Mouse (Mus musculus): ENCODE results near the gene Rps19.

Rps19 gene

DNA sequence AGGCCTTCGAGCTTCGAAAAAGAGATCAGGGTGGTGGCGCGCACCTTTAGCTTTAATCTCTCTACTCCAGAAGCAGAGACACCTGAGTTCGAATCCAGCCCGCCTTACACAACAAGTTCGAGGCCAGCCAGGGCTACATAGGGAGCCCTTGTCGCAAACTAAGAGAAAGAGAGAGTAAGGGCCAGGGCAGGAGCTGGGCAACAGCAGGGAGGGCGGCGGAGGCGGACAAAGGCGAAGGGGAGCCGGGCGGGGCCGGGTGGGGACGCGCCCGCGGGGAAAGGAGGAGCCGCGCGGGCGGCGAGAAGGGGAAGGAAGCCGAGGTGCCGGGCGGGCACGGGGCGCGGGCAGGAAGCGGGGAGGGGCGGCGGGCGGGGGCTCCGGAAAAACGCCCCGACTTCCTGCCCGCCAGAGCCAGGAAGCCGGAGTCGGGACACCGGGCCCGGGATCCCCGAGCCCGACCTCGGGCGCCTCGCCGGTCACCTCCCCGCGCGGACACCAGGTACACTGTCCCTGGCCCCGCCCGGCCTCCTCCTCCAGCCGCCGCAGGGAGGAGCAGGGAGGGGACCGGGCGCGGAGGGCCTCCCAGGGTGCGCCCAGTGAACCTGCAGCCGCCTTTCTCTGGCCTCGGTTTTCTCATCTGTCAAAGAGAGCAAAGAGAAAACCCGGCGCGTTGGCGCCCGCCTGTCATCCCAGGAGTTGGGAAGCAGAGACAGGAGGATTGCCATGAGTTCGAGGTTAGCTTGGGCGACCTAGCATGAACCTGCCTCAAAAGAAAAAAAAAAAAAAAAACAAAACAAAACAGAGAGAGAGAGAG is 18.7 kb downstream of the Rps19 start, which contains the start of gene Arhgef1:
Gene Arhgef1 (plus strand): TSS at position 283 of the 814 bp plus-strand sequence.
- peak; percentile 41 to 49 for DNase-seq (ENCODE audit: low spot score in 2 of 2)

DNA sequence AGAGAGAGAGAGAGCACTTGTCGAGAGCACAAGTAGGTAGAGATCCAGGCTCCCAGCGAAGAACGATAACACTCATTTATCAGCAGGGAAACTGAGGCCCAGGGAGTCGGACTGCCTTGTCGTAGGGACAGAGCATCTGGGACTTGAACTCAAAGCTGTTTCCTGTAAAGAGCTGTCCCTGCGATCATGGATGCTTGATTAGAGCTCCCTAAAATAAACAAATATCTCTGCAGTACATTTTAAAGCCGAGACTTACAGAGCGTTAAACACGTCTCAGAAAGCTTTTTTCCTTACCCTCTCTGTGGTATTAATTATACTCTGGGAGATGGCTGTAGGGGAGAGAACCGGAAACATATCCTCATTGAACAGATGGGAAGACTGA is 19.3 kb downstream of the Rps19 start:
- no peak for DNase-seq (ENCODE audit: low spot score in 2 of 2)

DNA sequence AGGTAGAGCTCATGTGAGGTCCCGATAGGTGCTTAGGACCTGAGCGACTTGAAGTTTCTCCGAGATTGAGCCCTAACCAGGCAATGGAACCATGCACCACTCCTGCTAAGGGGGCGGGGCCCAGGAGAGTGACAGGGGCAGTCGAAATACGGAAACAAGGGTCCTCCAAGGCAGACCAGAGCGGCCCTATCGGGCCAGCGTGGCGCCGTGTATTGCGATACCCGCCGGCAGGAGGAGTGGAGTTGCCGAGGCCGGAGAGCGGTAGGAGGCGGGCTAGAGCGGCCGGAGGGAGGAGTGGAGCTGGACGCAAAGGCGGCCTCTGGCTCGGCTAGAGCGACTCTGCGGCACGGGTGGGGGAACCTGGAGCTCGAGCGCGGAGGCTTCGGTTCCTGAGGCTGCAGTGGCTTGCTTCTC is 19.9 kb downstream of the Rps19 start:
- peak; percentile 98 for DNase-seq (ENCODE audit: low spot score in 2 of 2)

DNA sequence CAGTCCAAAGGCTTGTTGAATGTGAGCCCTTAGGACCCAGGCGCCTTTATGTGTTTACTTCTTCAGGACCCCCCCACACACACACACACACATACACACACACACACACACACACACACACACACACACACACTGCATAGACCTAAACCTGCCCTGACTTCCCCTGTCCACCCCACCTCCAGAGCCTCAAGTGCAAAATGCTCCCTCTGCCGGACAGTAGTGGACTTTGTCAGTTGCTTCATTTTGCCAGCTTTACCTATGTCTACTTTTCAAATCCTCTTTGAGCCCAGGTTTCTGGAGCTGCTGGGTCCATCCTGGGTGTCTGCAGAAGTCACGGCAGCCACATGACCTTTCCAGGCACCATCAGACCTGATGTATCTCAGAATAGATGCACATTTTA is 20.8 kb downstream of the Rps19 start:
- peak in 1 of 2 experiments; percentile 68 for DNase-seq (ENCODE audit: low spot score in 2 of 2)

DNA sequence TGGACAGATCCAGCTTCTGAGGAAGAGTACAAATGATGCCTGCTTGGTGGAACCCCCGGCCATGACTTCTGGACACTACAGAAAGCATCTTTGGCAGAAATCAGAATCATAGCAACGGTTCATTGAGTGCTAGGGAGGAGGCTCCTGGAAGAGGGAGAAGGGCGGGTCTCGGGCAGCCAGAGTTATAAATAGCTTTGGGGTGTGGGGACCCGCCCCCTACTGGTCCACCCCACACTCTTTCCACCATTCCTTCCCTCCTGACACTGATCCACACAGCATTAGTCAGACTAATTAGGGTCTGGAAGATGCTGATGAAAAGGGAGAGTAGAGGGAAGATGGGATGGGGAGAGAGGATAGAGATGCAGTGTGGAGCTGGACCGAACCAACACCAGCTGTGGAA is 22.4 kb downstream of the Rps19 start:
- DNase-seq (ENCODE audit: low spot score in 2 of 2) = no peak

DNA sequence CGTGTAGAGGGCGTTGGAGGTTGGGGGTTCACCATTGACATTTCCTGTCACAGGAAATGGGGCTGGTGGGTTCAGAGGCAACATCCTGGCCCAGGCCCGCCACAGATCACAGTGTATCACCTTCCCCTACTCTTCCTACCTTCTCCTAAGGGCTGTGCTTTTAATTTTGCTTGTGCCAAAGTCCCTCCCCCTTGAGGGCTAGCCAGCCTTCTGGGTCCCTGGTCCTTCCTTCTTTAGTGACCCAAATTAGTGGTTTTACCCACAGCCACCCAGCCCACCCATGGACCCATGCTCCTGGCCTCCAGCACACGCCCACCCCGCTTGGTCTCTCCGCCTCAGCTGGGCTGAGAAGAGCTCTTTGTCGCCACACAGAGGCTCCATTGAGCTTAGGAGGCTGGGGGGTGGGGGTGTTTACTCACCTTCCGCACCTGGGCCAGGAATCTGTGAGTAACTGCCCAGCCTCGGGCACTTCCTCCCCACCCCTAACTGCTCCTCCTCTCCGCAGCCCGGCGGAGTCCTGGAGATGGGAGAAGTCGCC is 23.1 kb downstream of the Rps19 start:
- no peak for DNase-seq (ENCODE audit: low spot score in 2 of 2)

DNA sequence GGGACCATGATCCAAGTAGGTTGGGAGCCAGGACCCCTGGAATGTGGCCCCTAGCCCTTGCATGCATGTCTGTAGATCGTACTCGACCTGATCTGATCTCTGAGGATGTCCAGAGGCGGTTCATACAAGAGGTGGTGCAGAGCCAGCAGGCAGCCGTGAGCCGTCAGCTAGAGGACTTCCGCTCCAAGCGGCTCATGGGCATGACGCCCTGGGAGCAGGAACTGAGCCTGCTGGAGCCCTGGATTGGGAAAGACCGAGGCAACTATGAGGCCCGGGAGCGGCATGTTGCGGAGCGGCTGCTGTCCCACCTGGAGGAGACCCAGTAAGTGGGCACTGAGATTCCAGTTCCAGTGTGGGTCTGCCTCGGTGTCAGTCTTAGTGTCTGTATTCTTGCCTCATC is 28.3 kb downstream of the Rps19 start:
- DNase-seq (ENCODE audit: low spot score in 2 of 2) = no peak

DNA sequence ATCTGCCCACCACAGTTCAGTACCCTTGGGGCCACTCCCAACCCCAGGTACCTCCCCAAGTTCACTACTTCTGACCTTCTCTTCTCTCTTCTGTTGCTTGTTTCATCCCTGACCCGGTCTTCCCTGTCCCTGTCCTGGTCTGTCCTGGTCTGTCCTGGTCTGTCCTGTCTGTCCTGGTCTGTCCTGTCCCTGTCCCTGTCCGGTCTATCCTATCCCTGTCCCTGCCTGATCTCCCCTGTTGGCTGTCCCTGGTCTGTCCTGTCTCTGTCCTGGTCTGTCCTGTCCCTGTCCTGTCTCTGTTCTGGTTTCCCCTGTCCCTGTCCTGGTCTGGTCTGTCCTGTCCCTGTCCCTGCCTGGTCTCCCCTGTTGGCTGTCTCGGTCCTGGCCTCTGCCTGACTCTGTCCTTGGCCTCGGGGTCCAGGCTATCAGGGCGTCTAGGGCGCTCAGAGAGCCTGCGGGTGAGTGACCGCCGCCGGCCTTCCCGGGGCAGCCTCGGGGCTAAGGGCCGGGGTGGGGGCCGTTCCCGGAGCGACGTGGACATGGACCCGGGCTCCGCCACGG is 34.7 kb downstream of the Rps19 start:
- no peak for DNase-seq (ENCODE audit: low spot score in 2 of 2)

DNA sequence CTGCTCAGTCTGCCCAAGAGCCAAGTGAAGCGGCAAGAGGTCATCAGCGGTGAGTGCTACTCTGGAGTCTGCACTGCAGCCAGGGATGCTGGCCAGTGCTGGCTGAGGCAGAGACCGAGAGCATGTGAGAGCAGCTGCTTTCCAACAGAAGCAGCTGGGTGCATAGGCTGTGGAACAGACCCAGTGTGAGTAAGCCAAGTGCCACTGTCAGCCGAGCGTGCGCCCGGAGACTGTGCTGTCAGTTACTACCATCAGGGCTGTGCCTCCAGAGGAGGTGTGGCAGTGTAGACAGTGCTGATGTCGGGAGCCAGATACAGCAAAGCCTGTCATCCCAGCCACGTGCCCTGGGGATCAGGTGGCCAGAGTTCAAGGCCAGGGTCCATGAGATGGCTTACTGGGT is 35.6 kb downstream of the Rps19 start:
- peak in 1 of 2 experiments; percentile 46 for DNase-seq (ENCODE audit: low spot score in 2 of 2)

DNA sequence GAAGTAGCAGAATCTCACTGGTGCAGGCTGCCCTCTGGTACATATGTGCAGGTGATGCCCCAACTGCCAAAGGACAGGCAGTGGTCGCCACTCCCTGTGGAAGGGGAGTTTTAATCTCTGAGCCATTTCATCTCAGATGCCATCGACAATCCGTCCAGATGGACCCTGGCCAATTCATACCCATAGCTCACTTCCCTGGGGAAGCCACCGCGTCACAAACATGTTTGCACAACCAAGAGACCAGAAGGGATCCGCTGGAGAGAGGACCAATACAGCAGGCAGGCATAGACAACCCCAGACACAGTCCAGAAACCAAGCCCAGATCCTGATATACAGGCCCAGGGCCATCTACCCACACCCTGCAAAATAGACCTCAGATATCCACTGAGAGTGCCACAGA is 46.3 kb downstream of the Rps19 start:
- no peak for DNase-seq (ENCODE audit: low spot score in 2 of 2)

DNA sequence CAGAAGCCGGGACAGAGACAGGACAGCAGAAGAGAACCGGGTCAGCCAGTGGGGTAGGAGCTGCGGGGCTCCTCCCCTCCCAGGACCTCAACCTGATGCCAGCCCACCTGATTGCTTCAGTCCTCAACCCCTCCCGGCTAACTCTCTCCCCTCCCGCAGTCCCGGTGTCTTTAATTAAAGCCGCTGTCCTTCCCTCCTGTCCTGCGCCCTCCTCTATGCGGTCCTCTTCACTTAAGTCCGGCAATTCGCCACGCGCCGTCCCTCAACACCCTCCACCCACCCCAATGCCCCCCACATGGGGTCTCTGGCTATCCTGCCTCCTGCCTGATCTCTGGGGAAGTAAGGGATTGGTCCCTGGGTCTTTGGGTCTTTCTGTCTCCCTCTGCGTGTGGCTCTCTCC is 47.5 kb downstream of the Rps19 start:
- DNase-seq (ENCODE audit: low spot score in 2 of 2) = no peak

Data from right cerebral cortex, postnatal 10 days (tissue).